Comparison of ENCODE assay signal across 8 mouse cellular contexts in the genomic region with DNA sequence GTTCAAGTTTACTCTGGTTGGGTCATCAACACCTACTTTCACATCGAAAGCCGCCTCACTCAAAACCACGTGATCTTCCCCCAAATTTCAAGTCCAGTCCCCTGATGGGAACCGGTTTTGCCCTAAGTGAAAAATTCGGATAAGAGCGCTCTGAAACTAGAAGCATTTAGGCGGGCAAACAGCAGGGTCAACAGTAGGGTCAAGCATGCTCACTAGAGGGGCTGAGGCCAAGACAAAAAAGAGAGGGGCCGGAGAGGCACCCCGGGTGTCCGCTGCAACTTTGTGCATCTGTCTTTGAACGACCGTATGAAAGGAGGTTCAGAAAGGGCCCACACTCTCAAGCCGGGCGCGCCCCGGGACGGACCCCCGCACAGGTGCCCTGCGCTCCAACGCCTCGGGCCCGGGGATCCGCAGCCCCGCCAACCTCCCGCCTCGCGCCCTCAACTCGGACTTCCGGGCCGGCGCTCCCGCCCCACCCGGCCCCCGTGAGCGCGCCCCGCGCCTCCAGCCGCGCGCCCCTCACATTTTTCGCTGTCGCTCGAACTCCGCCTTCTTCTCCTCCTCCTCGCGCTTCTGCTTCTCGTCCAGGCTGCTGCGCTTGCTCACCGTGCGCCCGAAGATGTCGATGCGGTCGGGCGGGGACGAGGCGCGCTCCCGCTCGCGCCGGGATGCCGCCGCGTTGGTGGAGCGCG. TPM values are rescaled to one million over a fixed set of nuclear protein-coding genes. Genes with fewer than 3 reads are reported as not detected.
DNase-seq lines count a peak whose midpoint lies in the region; ATAC-seq lines count a peak whose summit lies in the region.

No protein-coding gene starts in this region.

- peak overlapping the region; percentile 65 for H3K4me3 ChIP-seq in hindbrain, embryonic 12.5 days

- WGBS in hindbrain, embryonic 12.5 days: under 1% methylated on average over 66 of the region's 68 CpGs

- H3K36me3 ChIP-seq in hindbrain, embryonic 12.5 days: no peaks in the 10 kb centered on the region

- H3K27me3 ChIP-seq in hindbrain, embryonic 12.5 days: no peaks in the 10 kb centered on the region

- ATAC-seq in hindbrain, embryonic 12.5 days (ENCODE audit: low FRiP score): peak; percentile 82

- peaks cover 38% of the 10 kb centered on the region for H3K4me1 ChIP-seq in hindbrain, embryonic 12.5 days

- peak overlapping the region; percentile 78 for H3K4me2 ChIP-seq in hindbrain, embryonic 12.5 days (replicated peaks)

- peak; percentile 74 for DNase-seq in MN1 (ENCODE audit: low spot score)
- peak; percentile 58 for DNase-seq in cerebellum, adult 9-10 months
- peak; percentile 39 to 73 for DNase-seq in frontal cortex, postnatal 10 days (ENCODE audit: low spot score in 2 of 2)
- peak; percentile 61 to 72 for DNase-seq in layer of hippocampus, postnatal 14 days (ENCODE audit: low spot score in 2 of 2)
- DNase-seq in lung, postnatal 14 days: peak; percentile 71
- peak; percentile 63 for DNase-seq in retina, embryonic 14.5 days (ENCODE audit: low spot score)
- peak; percentile 71 for DNase-seq in thymus, postnatal 25 days

- H3K9ac ChIP-seq in hindbrain, embryonic 12.5 days: peak overlapping the region; percentile 100

- peak overlapping the region; percentile 98 for H3K27ac ChIP-seq in hindbrain, embryonic 12.5 days

- no peaks in the 10 kb centered on the region for H3K9me3 ChIP-seq in hindbrain, embryonic 12.5 days (replicated peaks)

RNA-seq across cellular contexts. Expression of a gene that starts 0.7 kb away (rescaled TPM):
- 222 and 224 TPM in 2 replicates for polyA plus RNA-seq in hindbrain, embryonic 12.5 days (2016; fragmentation: Nextera tagmentation; extraction: Ambion mirVana)
- 100 to 1,000 TPM in 1 of 2 experiments, 10 to 100 TPM in 1; 96.8 to 108 TPM for total RNA-seq in layer of hippocampus, postnatal 14 days (2021)

RNA-seq across cellular contexts. Expression of a gene that starts 28.6 kb away (rescaled TPM):
- 61.5 and 64.7 TPM in 2 replicates for polyA plus RNA-seq in hindbrain, embryonic 12.5 days (2016; fragmentation: Nextera tagmentation; extraction: Ambion mirVana)
- total RNA-seq in layer of hippocampus, postnatal 14 days (2021): 10 to 100 TPM; 31.6 to 35.0 TPM

Comparison
In these comparisons a context has a peak if more than half of its experiments do, and no peak if none do; other contexts are left out.
1. Peak in every context shown above with its lines: DNase-seq, ATAC-seq, H3K4me3 ChIP-seq and H3K27ac ChIP-seq.